Mouse (Mus musculus): ENCODE data around the gene Bcar3.

DNA sequence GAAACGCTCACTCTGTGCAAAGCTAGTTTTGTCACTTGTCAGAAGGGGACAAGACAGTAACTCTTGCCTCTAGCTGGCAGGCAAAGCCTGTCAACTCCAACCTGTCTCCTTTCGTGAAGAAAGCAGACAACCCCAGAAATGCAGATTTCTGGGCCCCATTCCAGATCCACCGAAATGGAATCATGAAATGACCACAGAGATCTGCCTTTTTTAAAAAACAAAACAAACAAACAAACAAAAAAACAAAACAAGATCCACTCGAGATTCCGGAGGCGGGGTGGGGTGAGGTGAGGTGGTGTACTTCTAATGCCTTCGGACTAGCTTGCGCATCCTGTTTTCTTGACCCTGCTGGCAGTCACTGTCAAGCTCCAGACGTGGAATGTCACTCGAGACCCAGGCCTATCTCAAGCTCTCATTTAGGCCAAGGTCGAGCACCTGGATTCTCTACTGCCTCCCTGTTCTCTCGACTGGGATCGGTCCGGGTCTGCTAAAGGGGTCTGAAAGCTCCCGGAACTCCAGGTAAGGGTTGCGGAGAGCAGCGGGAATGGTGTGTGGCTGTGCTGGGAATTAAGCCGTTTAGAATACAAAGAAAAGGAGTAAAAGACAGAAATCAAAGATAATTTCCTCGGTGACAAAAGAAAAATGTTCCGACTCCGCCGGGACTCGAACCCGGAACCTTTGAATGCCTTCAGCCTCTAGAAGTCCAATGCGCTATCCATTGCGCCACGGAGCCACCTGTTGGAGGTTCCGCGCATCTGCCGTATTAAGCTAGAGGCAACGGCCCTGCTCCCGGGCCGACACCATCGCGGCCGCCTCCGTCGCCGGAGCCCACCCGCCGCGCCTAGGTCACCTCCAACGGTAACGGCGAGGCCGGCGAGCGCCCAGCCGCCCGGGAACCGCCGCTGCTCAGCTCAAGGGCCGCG, 1.4 kb upstream of the Bcar3 start:
- TF ChIP-seq CTCF (IDR thresholded peaks at IDR 0.05; ENCODE audit: low read depth, low read length) (no peak; the same call in 1 of the 2 replicates), POLR2A (IDR thresholded peaks at IDR 0.05; ENCODE audit: borderline replicate concordance, low read depth, low read length) (no peak)

All from bone marrow macrophage, adult 2 months (primary cell).